Mouse (Mus musculus): ENCODE data around the gene Cyp19a1.

Gene Cyp19a1

DNA sequence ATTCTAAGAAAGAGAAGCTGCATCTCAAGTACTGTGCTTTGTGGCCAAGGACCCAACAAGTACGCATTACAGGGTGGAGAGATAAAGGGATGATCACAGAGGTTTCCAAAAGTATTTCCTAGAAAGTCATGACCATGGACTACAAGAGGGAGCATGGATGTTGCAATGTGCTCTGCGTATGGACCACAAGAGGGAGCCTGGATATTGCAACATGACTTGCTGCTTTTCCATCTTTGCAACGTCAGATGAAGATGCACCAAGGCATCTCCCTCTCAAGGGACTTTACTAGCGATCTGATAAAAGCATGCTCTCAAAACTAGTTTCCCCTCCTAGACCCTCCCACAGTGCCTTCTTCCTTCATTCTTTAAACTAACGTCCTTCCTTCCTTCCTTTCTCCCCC is 98.4 kb downstream of the Cyp19a1 start:
- CTCF ChIA-PET: no interaction called here

DNA sequence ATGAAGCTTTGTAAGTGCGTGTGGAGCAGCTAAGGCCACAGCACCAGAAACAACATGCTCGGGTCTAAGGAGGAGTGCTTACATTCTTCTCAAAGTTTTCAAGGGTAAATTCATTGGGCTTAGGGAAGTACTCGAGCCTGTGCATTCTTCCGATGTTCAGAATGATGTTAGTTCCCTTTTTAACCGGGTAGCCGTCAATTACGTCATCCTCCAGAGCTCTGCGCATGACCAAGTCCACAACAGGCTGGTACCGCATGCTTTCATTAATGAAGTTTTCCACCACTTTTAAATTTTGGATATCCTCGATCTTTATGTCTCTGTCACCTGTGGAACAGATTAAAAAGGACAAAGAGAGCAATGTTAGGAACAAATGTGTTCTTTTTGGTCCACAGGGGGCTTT is 99.5 kb downstream of the Cyp19a1 start:
- CTCF ChIA-PET: no interaction called here

DNA sequence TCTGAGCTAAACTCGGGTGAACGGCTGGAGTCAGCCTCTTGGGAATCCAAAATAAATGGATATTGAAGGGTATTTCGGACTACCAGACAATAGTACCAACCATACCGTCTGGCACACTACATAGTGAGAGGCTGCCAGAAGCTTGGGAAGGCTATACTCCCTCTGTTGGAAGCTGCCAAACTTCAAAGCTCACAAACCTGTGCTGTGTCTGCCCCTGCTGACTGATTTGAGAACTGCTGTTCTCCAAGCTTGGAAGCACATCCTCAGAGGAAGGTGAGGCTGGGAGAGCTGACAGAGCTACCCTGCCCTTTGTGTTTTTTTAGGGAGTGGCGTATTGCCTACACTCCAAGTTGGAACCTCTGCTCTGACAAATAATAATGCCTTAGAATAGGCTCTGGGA is 104.8 kb downstream of the Cyp19a1 start:
- CTCF ChIA-PET: no interaction called here

DNA sequence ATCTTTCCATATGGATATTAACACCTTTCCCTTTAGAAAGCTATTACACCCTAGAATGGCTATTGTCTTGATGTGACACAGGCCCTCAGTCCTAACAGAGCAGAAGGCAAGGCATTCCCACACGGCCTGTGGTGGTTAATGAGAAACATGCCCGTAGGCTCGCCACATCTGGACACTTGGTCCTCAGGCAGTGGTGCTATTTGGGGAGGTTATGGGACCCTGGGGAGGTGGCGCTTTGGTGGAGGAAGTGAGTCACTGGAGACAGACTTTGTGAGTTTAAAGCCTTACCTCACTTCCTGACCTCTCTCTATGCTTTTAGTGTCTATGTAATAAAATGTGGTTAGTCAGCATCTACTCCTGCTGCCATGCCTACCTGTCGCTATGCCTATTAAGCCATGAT is 114.2 kb downstream of the Cyp19a1 start:
- CTCF ChIA-PET: no interaction called here

DNA sequence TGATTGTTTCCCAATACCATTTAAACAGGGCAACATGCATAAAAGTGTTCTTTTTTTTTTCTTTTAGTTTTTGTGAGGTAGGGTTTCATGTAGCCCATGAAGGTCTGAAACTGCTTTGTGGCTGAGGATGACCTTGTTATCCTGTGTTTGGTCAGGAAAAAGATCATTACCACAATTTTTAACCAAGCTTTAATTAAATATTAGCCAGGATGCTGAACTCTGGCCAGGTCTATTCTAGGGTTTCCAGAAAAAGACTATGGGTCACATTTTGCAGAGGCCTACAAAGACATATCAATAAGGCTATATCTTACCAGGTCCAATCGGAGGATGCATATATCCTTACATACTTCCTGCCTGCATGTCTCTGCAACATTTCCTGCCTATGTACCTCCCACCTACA is 128.7 kb downstream of the Cyp19a1 start:
- CTCF ChIA-PET: no interaction called here

All from spleen, embryonic (tissue).